Mouse (Mus musculus): ENCODE measurements around the gene Gm45261.

- no peak for TF ChIP-seq POLR2A (IDR thresholded peaks at IDR 0.05; ENCODE audit: control insufficient read depth, low read depth, low read length)
- TF ChIP-seq CTCF (IDR thresholded peaks at IDR 0.05; ENCODE audit: control insufficient read depth, insufficient read depth, insufficient replicate concordance, low read depth, low read length) = no peak
These were observed 20.3 kb downstream of the Gm45261 start for GRCm38 (mm10) chr1:80440911-80441310.

Data from testis, adult 2 months (tissue).